Mouse (Mus musculus): ENCODE data around the gene Smcp. TPM values are rescaled to one million over a fixed set of nuclear protein-coding genes. Genes with fewer than 3 reads are reported as not detected.

The Smcp gene
- not detected in 2 replicates for polyA plus RNA-seq (2014; fragmentation: Nextera tagmentation; extraction: Ambion mirVana)

DNA sequence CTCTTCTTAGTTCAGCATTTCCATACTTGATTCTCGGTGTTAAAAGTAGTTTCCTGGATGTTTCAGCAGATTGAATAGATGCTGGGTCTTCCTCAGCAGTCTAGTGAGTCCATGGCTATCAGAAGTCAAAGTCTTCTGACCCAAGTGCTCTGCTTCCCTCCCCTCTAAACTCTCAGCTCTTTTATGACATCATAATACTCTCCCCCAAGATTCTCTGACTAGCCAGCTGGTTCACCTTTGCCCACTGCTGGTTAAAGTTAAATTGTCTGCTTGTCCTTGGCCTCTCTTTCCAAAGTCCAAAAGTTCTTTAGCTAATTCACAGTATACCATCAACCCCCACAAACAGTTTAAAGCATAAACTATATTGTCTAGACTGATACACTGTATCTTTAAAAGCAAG, at the start of gene Smcp:
Gene Smcp (minus strand): TSS at position 140 of the 400 bp plus-strand sequence.
- H3K4me1 ChIP-seq (replicated peaks; ENCODE audit: control insufficient read depth, insufficient read depth, low read length): no peaks in the 10 kb centered on the region
- no peak for ATAC-seq (replicated peaks; ENCODE audit: low FRiP score)
- WGBS: 72% methylated on average over 1 of the region's 1 CpGs

DNA sequence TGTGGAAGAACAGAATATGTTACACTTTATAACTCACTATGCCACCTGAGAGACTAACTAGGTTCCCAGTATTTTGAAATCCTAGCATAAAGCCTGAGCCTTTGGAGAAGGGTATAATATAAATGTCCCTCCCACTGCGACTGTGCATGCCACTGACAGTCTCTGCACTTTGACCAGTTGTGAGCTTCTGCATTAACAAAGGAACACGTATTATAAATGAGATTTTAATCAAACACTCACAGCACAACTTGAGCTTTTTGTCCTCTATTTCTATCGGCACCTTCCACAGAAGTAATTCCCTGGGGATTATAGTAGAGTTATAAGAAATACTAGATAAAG, 49.8 kb upstream of the Smcp start:
- no peak for DNase-seq (ENCODE audit: low spot score)
- no peak overlapping the region for H3K4me3 ChIP-seq (ENCODE audit: low read depth, low read length)
- no peak overlapping the region for H3K27ac ChIP-seq (ENCODE audit: low read depth, low read length)
- H3K4me1 ChIP-seq (replicated peaks; ENCODE audit: control insufficient read depth, insufficient read depth, low read length): peaks cover 3% of the 10 kb centered on the region; the same call in 1 of the 2 replicates
- ATAC-seq (replicated peaks; ENCODE audit: low FRiP score): peak; percentile 22; the same call in 1 of the 2 replicates
- 76% methylated on average over 3 of the region's 3 CpGs for WGBS
- H3K27me3 ChIP-seq (ENCODE audit: control insufficient read depth, insufficient read depth, low read length): no peaks in the 10 kb centered on the region
- no peak overlapping the region for H3K9ac ChIP-seq (ENCODE audit: low read length)
- H3K36me3 ChIP-seq (ENCODE audit: control insufficient read depth, insufficient read depth, low read length): no peaks in the 10 kb centered on the region
- no peaks in the 10 kb centered on the region for H3K9me3 ChIP-seq (ENCODE audit: control insufficient read depth, low read length)
- no peak overlapping the region for H3K4me2 ChIP-seq (ENCODE audit: low read depth, low read length, severe bottlenecking)

More for the DNA sequence above, at the start of gene Smcp:
- no peak within 1 kb of the TSS for H3K4me3 ChIP-seq (ENCODE audit: low read depth, low read length)
- no peaks in the 10 kb centered on the region for H3K9me3 ChIP-seq (ENCODE audit: control insufficient read depth, low read length)
- H3K27me3 ChIP-seq (ENCODE audit: control insufficient read depth, insufficient read depth, low read length): no peaks in the 10 kb centered on the region
- H3K9ac ChIP-seq (ENCODE audit: low read length): no peak within 1 kb of the TSS
- no peak for DNase-seq (ENCODE audit: low spot score)
- H3K27ac ChIP-seq (ENCODE audit: low read depth, low read length): no peak within 1 kb of the TSS
- no peak within 1 kb of the TSS for H3K4me2 ChIP-seq (ENCODE audit: low read depth, low read length, severe bottlenecking)
- H3K36me3 ChIP-seq (ENCODE audit: control insufficient read depth, insufficient read depth, low read length): no peaks in the 10 kb centered on the region

DNA sequence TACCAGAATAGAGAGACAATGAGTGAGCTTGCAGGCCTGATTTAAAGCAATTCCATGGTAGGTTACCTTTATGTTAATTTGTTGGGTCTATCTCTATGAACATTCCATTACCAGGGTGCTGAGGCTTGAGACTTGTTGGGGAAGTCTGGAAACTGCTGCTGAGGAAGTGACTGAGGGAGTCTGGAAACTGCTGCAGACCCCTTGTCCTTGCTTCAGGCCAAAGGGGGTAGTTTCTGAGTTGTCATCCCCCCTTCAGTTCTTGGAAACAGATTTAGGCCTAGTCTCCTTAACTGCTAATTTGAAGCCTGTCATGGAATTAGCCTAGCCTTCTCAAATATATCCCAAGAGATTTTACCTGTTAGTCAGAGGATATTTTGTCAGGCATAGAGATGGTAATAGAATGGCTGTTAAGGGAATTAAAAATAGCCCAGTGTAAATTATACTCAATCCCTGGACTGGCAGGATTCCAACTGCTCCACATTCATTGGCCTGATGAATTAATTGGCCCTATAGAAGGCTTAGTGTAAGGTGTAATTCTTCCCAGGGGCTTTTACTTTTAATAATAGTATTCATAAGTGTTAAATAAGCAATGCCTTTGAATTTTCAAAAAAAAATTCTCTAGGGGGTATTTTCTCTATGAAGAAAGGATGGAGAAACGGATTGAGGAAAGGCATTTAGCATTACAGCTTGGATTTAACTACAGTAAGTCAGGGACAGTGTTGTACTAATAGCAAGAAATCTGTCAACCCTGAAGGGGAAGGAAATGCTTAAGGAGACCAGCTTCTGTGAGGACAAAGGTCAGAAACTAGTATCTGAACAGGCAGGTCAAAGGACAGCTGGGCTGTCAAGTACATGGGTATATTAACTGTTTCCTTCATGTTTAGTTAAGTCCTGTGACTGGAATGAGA, 49.2 kb upstream of the Smcp start:
- DNase-seq (ENCODE audit: low spot score): no peak

DNA sequence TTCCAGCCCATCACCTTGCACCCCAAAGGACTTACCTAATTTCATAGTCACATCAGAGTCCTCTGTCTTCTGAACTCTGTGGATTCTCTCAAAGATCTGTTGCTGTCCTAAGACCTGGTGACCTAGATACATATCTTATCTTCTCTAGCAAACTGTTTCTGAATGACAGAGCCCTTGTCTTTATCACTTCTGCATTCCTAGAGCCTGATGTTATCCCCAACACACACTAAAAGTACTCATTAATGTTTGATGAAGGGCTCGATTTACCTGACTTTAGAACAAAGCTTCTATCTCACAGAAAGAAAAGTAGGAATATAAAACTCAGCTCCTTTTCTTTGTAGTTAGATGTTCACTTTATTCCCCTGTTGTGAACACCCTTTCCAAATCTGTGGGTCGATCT, 32.8 kb upstream of the Smcp start, which contains the start of gene Lce6a:
Gene Lce6a (minus strand): TSS at position 101 of the 400 bp plus-strand sequence.
- Histone ChIP-seq H3K4me1 (replicated peaks; ENCODE audit: control insufficient read depth, insufficient read depth, low read length) (no peaks in the 10 kb centered on the region), H3K36me3 (ENCODE audit: control insufficient read depth, insufficient read depth, low read length) (no peaks in the 10 kb centered on the region), H3K27me3 (ENCODE audit: control insufficient read depth, insufficient read depth, low read length) (no peaks in the 10 kb centered on the region), H3K4me2 (ENCODE audit: low read depth, low read length, severe bottlenecking) (no peak within 1 kb of the TSS), H3K9ac (ENCODE audit: low read length) (no peak within 1 kb of the TSS), H3K4me3 (ENCODE audit: low read depth, low read length) (no peak within 1 kb of the TSS), H3K27ac (ENCODE audit: low read depth, low read length) (no peak within 1 kb of the TSS), H3K9me3 (ENCODE audit: control insufficient read depth, low read length) (no peaks in the 10 kb centered on the region)
- ATAC-seq (replicated peaks; ENCODE audit: low FRiP score) (no peak), DNase-seq (ENCODE audit: low spot score) (no peak)
- WGBS: 74% methylated on average over 2 of the region's 2 CpGs

More for the DNA sequence above, 49.2 kb upstream of the Smcp start:
- peaks cover 3% of the 10 kb centered on the region; the same call in 1 of the 2 replicates for H3K4me1 ChIP-seq (replicated peaks; ENCODE audit: control insufficient read depth, insufficient read depth, low read length)
- WGBS: 49% methylated on average over 1 of the region's 1 CpGs
- peak; percentile 78 for ATAC-seq (replicated peaks; ENCODE audit: low FRiP score)
- no peak overlapping the region for H3K4me2 ChIP-seq (ENCODE audit: low read depth, low read length, severe bottlenecking)
- H3K36me3 ChIP-seq (ENCODE audit: control insufficient read depth, insufficient read depth, low read length): no peaks in the 10 kb centered on the region
- no peaks in the 10 kb centered on the region for H3K27me3 ChIP-seq (ENCODE audit: control insufficient read depth, insufficient read depth, low read length)
- H3K27ac ChIP-seq (ENCODE audit: low read depth, low read length): no peak overlapping the region
- no peaks in the 10 kb centered on the region for H3K9me3 ChIP-seq (ENCODE audit: control insufficient read depth, low read length)
- no peak overlapping the region for H3K9ac ChIP-seq (ENCODE audit: low read length)
- no peak overlapping the region for H3K4me3 ChIP-seq (ENCODE audit: low read depth, low read length)

DNA sequence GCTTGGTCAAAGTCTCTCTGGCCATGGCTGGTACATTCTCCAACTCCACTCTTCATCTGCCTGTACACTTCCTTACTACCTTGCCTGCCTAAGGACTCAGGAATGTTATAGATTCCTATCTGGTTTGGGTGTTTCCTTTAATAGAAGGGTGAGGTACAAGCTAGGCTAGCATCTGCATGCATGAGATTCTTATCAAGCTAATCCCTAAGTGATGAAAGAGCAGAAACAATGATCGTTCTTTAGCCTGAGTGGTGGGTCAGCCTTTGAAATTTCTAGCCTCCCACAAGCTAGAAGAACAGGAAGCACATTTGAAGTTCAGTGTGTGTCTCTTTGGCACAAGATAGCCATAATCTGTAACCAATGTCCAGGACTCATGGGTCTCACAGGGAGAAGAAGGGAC, 21.0 kb upstream of the Smcp start:
- H3K27me3 ChIP-seq (ENCODE audit: control insufficient read depth, insufficient read depth, low read length): no peaks in the 10 kb centered on the region
- no peaks in the 10 kb centered on the region for H3K4me1 ChIP-seq (replicated peaks; ENCODE audit: control insufficient read depth, insufficient read depth, low read length)
- H3K4me2 ChIP-seq (ENCODE audit: low read depth, low read length, severe bottlenecking): no peak overlapping the region
- H3K4me3 ChIP-seq (ENCODE audit: low read depth, low read length): no peak overlapping the region
- H3K27ac ChIP-seq (ENCODE audit: low read depth, low read length): no peak overlapping the region
- DNase-seq (ENCODE audit: low spot score): no peak
- H3K9ac ChIP-seq (ENCODE audit: low read length): no peak overlapping the region
- no peaks in the 10 kb centered on the region for H3K9me3 ChIP-seq (ENCODE audit: control insufficient read depth, low read length)
- WGBS: 77% methylated on average over 1 of the region's 1 CpGs
- H3K36me3 ChIP-seq (ENCODE audit: control insufficient read depth, insufficient read depth, low read length): no peaks in the 10 kb centered on the region
- ATAC-seq (replicated peaks; ENCODE audit: low FRiP score): no peak

DNA sequence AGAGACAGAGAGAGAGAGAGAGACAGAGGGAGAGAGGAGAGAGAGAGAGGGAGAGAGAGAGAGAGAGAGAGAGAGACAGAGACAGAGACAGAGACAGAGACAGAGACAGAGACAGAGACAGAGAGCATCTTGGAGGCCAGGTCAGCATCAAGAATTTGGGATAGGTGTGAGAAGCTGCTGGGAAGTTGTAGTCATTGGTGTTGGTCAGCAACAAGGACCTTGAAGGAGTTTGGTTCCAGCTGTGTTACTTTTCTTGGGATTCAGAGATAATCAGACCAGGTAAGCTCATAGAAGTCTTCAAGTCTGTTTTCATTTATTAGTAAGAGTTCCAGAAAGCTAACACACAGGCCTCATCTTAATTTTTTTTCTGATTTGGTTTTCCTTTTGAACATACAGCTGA, 18.6 kb upstream of the Smcp start, which contains the start of gene 2210017I01Rik:
Gene 2210017I01Rik (minus strand): TSS at position 101 of the 400 bp plus-strand sequence.
- no peak within 1 kb of the TSS for H3K9ac ChIP-seq (ENCODE audit: low read length)
- DNase-seq (ENCODE audit: low spot score) (no peak), ATAC-seq (replicated peaks; ENCODE audit: low FRiP score) (no peak)
- no peaks in the 10 kb centered on the region for H3K9me3 ChIP-seq (ENCODE audit: control insufficient read depth, low read length)
- no peak within 1 kb of the TSS for H3K4me2 ChIP-seq (ENCODE audit: low read depth, low read length, severe bottlenecking)
- no peaks in the 10 kb centered on the region for H3K4me1 ChIP-seq (replicated peaks; ENCODE audit: control insufficient read depth, insufficient read depth, low read length)
- H3K4me3 ChIP-seq (ENCODE audit: low read depth, low read length): no peak within 1 kb of the TSS
- no peak within 1 kb of the TSS for H3K27ac ChIP-seq (ENCODE audit: low read depth, low read length)
- H3K27me3 ChIP-seq (ENCODE audit: control insufficient read depth, insufficient read depth, low read length): no peaks in the 10 kb centered on the region
- no peaks in the 10 kb centered on the region for H3K36me3 ChIP-seq (ENCODE audit: control insufficient read depth, insufficient read depth, low read length)

DNA sequence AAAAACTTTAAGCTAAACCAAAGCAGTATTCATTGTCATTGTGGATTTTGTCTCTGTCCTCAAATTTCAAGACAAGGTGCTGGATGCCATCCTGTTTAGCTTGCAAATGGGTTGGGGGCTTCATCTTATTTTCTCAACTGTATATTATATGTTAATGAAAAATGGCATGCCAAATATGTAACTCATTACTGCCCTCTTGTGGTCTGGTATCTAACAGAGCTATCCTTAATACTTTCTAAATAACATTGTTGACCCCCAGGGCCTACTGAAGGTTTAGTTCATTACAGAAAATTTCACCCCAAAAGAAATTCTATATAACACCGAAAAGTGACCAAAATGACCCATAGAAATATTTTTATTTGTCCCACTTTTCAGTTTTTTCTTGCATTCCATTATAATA, 13.4 kb upstream of the Smcp start:
- 48% methylated on average over 1 of the region's 1 CpGs for WGBS
- no peak for ATAC-seq (replicated peaks; ENCODE audit: low FRiP score)
- no peak for DNase-seq (ENCODE audit: low spot score)

DNA sequence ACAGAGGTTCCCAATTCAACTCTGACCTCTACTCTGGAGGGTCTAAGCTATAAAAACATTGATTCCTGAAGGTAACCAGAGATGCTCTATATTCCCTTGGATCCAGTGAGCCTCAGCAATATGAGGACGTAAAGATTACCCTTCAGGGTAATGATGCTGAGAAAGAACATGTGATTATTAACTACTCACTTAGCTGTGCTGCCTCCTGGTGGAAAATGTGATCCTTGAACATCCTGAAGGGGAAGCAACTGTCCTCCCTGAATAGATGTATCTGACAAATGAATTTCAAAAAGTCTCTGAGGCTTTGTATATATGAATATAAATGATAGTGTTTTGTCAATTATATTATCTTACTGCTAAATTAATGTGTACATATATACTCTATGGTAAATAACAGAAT, 11.7 kb upstream of the Smcp start:
- no peak overlapping the region for H3K27ac ChIP-seq (ENCODE audit: low read depth, low read length)
- H3K4me3 ChIP-seq (ENCODE audit: low read depth, low read length): no peak overlapping the region
- no peak for ATAC-seq (replicated peaks; ENCODE audit: low FRiP score)
- no peaks in the 10 kb centered on the region for H3K4me1 ChIP-seq (replicated peaks; ENCODE audit: control insufficient read depth, insufficient read depth, low read length)
- H3K9me3 ChIP-seq (ENCODE audit: control insufficient read depth, low read length): peaks cover 4% of the 10 kb centered on the region; the same call in 1 of the 2 replicates
- H3K4me2 ChIP-seq (ENCODE audit: low read depth, low read length, severe bottlenecking): no peak overlapping the region
- H3K9ac ChIP-seq (ENCODE audit: low read length): no peak overlapping the region
- 63% methylated on average over 1 of the region's 1 CpGs for WGBS
- no peak for DNase-seq (ENCODE audit: low spot score)
- no peaks in the 10 kb centered on the region for H3K36me3 ChIP-seq (ENCODE audit: control insufficient read depth, insufficient read depth, low read length)
- no peaks in the 10 kb centered on the region for H3K27me3 ChIP-seq (ENCODE audit: control insufficient read depth, insufficient read depth, low read length)

More for the DNA sequence above, 13.4 kb upstream of the Smcp start:
- no peaks in the 10 kb centered on the region for H3K4me1 ChIP-seq (replicated peaks; ENCODE audit: control insufficient read depth, insufficient read depth, low read length)
- H3K27ac ChIP-seq (ENCODE audit: low read depth, low read length): no peak overlapping the region
- H3K27me3 ChIP-seq (ENCODE audit: control insufficient read depth, insufficient read depth, low read length): no peaks in the 10 kb centered on the region
- H3K36me3 ChIP-seq (ENCODE audit: control insufficient read depth, insufficient read depth, low read length): no peaks in the 10 kb centered on the region
- no peak overlapping the region for H3K4me2 ChIP-seq (ENCODE audit: low read depth, low read length, severe bottlenecking)
- no peak overlapping the region for H3K9ac ChIP-seq (ENCODE audit: low read length)
- no peak overlapping the region for H3K4me3 ChIP-seq (ENCODE audit: low read depth, low read length)
- peaks cover 4% of the 10 kb centered on the region; the same call in 1 of the 2 replicates for H3K9me3 ChIP-seq (ENCODE audit: control insufficient read depth, low read length)

Data from forebrain, embryonic 11.5 days (tissue).